Mouse (Mus musculus): ENCODE measurements at regions not wholly inside any gene's neighbourhood (a gene's known extent, or its start where the extent isn't known, plus 50 kb on each side); places are given as distances from the start of the nearest gene placed in this dataset.

- in situ Hi-C loops (cut with MboI; ENCODE audit: unreplicated experiment in 2 of 2) = loop anchor here in 1 of 2 experiments (25.0 kb wide), 1 partner anchor 651 kb away; no protein-coding TSS in a partner anchor
These were observed 84.9 kb upstream of the Phlpp1 start for GRCm38 (mm10) chr1:106086687-106087086.

GRCm38 (mm10) chr1:106092909-106093557, 78.5 kb upstream of the Phlpp1 start:
- in situ Hi-C loops (cut with MboI; ENCODE audit: unreplicated experiment in 2 of 2) = loop anchor here in 1 of 2 experiments (25.0 kb wide), 1 partner anchor 644 kb away; no protein-coding TSS in a partner anchor

- in situ Hi-C loops (cut with MboI; ENCODE audit: unreplicated experiment in 2 of 2) = loop anchor here in 1 of 2 experiments (25.0 kb wide), 1 partner anchor 643 kb away; no protein-coding TSS in a partner anchor
These were observed 77.7 kb upstream of the Phlpp1 start for GRCm38 (mm10) chr1:106093813-106094212.

- in situ Hi-C loops (cut with MboI; ENCODE audit: unreplicated experiment in 2 of 2) = loop anchor here in 1 of 2 experiments (25.0 kb wide), 1 partner anchor 641 kb away; no protein-coding TSS in a partner anchor
These were observed 75.2 kb upstream of the Phlpp1 start for GRCm38 (mm10) chr1:106096324-106096723.

- in situ Hi-C loops (cut with MboI; ENCODE audit: unreplicated experiment in 2 of 2) = loop anchor here in 1 of 2 experiments (25.0 kb wide), 1 partner anchor 640 kb away; no protein-coding TSS in a partner anchor
These were observed 74.4 kb upstream of the Phlpp1 start for GRCm38 (mm10) chr1:106097177-106097576.

GRCm38 (mm10) chr1:106100611-106101010, 70.9 kb upstream of the Phlpp1 start:
- in situ Hi-C loops (cut with MboI; ENCODE audit: unreplicated experiment in 2 of 2) = loop anchor here in 1 of 2 experiments (25.0 kb wide), 1 partner anchor 1113 kb away; no protein-coding TSS in a partner anchor

GRCm38 (mm10) chr1:106102537-106102936, 69.0 kb upstream of the Phlpp1 start:
- in situ Hi-C loops (cut with MboI; ENCODE audit: unreplicated experiment in 2 of 2) = loop anchor here in 1 of 2 experiments (25.0 kb wide), 1 partner anchor 1115 kb away; no protein-coding TSS in a partner anchor

- in situ Hi-C loops (cut with MboI; ENCODE audit: unreplicated experiment in 2 of 2) = loop anchor here in 1 of 2 experiments (25.0 kb wide), 1 partner anchor 1122 kb away; no protein-coding TSS in a partner anchor
These were observed 62.5 kb upstream of the Phlpp1 start for GRCm38 (mm10) chr1:106109081-106109480.

All from v-Abl transformed pro-B cells (cell line).